Mouse (Mus musculus) urinary bladder, adult 2 months (tissue): ENCODE data around the gene Nkapd1. TPM values are rescaled to one million over a fixed set of nuclear protein-coding genes. Genes with fewer than 3 reads are reported as not detected.
A peak's percentile ranks its signal among the peaks of the same experiment; 100 is the strongest.
"Not testable (repeated sequence)": the region's sequence is repeated elsewhere in the genome, so short reads cannot be mapped to it uniquely, and the experiment has no call there.

ENCODE experiments used
- DNase-seq: peaks from one replicate; pipeline ENCODE4 v3.0.0; 2022; ENCODE audit warnings: low spot score
- polyA plus RNA-seq: library from polyadenylated mRNA; depleted of rRNA; stranded (reverse); fragments of >200 nt; gene quantifications from 2 replicates; pipeline ENCODE4 v1.2.3, GENCODE M21; 2012; rRNA removed

The Nkapd1 gene
- 13.2 and 13.9 TPM in 2 replicates for polyA plus RNA-seq

GRCm38 (mm10) chr9:50616766-50617603, at the start of gene Nkapd1, which contains the start of gene Pih1d2:
Gene Nkapd1 (minus strand): TSS chr9:50617464.
Gene Pih1d2 (plus strand): TSS chr9:50617321.
- peak; percentile 83 for DNase-seq

GRCm38 (mm10) chr9:50666442-50666841, 49.2 kb upstream of the Nkapd1 start:
- no peak for DNase-seq

- no peak for DNase-seq
These were observed 47.6 kb upstream of the Nkapd1 start for GRCm38 (mm10) chr9:50664826-50665225.

- no peak for DNase-seq
These were observed 43.2 kb upstream of the Nkapd1 start for GRCm38 (mm10) chr9:50660431-50660830.

- peak; percentile 85 for DNase-seq
These were observed 42.3 kb upstream of the Nkapd1 start, which contains the start of gene Dlat for GRCm38 (mm10) chr9:50659392-50660217. Gene Dlat (minus strand): TSS chr9:50659780.

- no peak for DNase-seq
These were observed 41.7 kb upstream of the Nkapd1 start for GRCm38 (mm10) chr9:50658941-50659388.

GRCm38 (mm10) chr9:50658391-50658790, 41.1 kb upstream of the Nkapd1 start:
- no peak for DNase-seq

GRCm38 (mm10) chr9:50650503-50650902, 33.2 kb upstream of the Nkapd1 start:
- DNase-seq, result no peak

- no peak for DNase-seq
These were observed 29.6 kb upstream of the Nkapd1 start for GRCm38 (mm10) chr9:50646826-50647370.

GRCm38 (mm10) chr9:50634270-50634669, 17.0 kb upstream of the Nkapd1 start:
- DNase-seq, result no peak

GRCm38 (mm10) chr9:50633059-50633458, 15.8 kb upstream of the Nkapd1 start:
- no peak for DNase-seq

- DNase-seq, result no peak
These were observed 14.9 kb upstream of the Nkapd1 start for GRCm38 (mm10) chr9:50632016-50632688.

GRCm38 (mm10) chr9:50630903-50631302, 13.6 kb upstream of the Nkapd1 start:
- not testable (repeated sequence) for DNase-seq

- no peak for DNase-seq
These were observed 598 bp upstream of the Nkapd1 start for GRCm38 (mm10) chr9:50617794-50618330.

GRCm38 (mm10) chr9:50616161-50616560, 1.1 kb downstream of the Nkapd1 start:
- no peak for DNase-seq

GRCm38 (mm10) chr9:50612115-50612514, 5.1 kb downstream of the Nkapd1 start:
- DNase-seq, result no peak

- no peak for DNase-seq
These were observed 12.9 kb downstream of the Nkapd1 start for GRCm38 (mm10) chr9:50604338-50604737.

GRCm38 (mm10) chr9:50603998-50604324, 13.3 kb downstream of the Nkapd1 start:
- DNase-seq, result no peak

- peak; percentile 89 for DNase-seq
These were observed 13.9 kb downstream of the Nkapd1 start, which contains the start of the genes Sdhd and Timm8b for GRCm38 (mm10) chr9:50603189-50603997. Gene Sdhd (minus strand): TSS chr9:50603812. Gene Timm8b (plus strand): TSS chr9:50603910.
